Mouse (Mus musculus) embryonic fibroblast, embryonic 13.5 days (primary cell): ENCODE measurements around the gene Arl4c.

Experiments
- CTCF ChIP-seq: IDR thresholded peaks from 2 replicates; pipeline ENCODE4 v1.5.1; 2011; ENCODE audit warnings: mild to moderate bottlenecking, control low read depth, low read length, moderate library complexity, borderline replicate concordance; ENCODE audit not compliant: insufficient read depth
- POLR2A ChIP-seq: IDR thresholded peaks from 2 replicates; pipeline ENCODE4 v1.6.1; 2011; ENCODE audit warnings: low read depth, mild to moderate bottlenecking, control low read depth, low read length, moderate library complexity

- TF ChIP-seq CTCF (no peak), POLR2A (no peak)
Measured at GRCm38 (mm10) chr1:88725716-88726115, 23.7 kb upstream of the Arl4c start.
